Mouse (Mus musculus) kidney, embryonic 15.5 days (tissue): ENCODE measurements around the gene Cldn4. TPM values are rescaled to one million over a fixed set of nuclear protein-coding genes. Genes with fewer than 3 reads are reported as not detected.

Source experiments
- ATAC-seq: fragments of 200-750 bp; cut with Nextera tagmentation; replicated peaks from 2 replicates; pipeline ENCODE4 v1.8.0; 2017; ENCODE audit warnings: moderate TSS enrichment; ENCODE audit not compliant: low FRiP score
- H3K27ac ChIP-seq: fragments of 300-500 bp; sonication (generic); 2 replicates; pipeline ENCODE4 v1.5.1; 2015; ENCODE audit warnings: mild to moderate bottlenecking, inconsistent platforms
- H3K27me3 ChIP-seq: fragments of 300-500 bp; sonication (generic); 2 replicates; pipeline ENCODE4 v1.6.1; 2015; ENCODE audit warnings: inconsistent platforms
- H3K36me3 ChIP-seq: fragments of 300-500 bp; sonication (generic); 2 replicates; pipeline ENCODE4 v1.6.1; 2015; ENCODE audit warnings: inconsistent platforms
- H3K4me1 ChIP-seq: fragments of 300-500 bp; sonication (generic); 2 replicates; pipeline ENCODE4 v1.6.1; 2015; ENCODE audit warnings: inconsistent platforms
- H3K4me2 ChIP-seq: fragments of 300-500 bp; sonication (generic); 2 replicates; pipeline ENCODE4 v1.6.1; 2015; ENCODE audit warnings: moderate library complexity, mild to moderate bottlenecking, inconsistent platforms
- H3K4me3 ChIP-seq: fragments of 300-500 bp; sonication (generic); replicated peaks from 2 replicates; pipeline ENCODE4 v1.5.1; 2015; ENCODE audit warnings: mild to moderate bottlenecking, inconsistent platforms
- H3K9ac ChIP-seq: fragments of 300-500 bp; sonication (generic); 2 replicates; pipeline ENCODE4 v1.6.1; 2015; ENCODE audit warnings: mild to moderate bottlenecking, inconsistent platforms
- H3K9me3 ChIP-seq: fragments of 300-500 bp; sonication (generic); replicated peaks from 2 replicates; pipeline ENCODE4 v1.6.1; 2016; ENCODE audit warnings: inconsistent platforms
- WGBS: fragments of 180-500 bp; shearing (Covaris S2); methylation state at CpG from one replicate; pipeline ENCODE4 v1.1.7; 2015; ENCODE audit warnings: mixed read lengths; 5-methylcytosine and 5-hydroxymethylcytosine counted together
- polyA plus RNA-seq: library from polyadenylated mRNA; unstranded; fragments of >200 nt; fragmentation: Nextera tagmentation; extraction: Ambion mirVana; gene quantifications from 2 replicates; pipeline ENCODE4 v1.2.1, GENCODE M21; 2015

Cldn4 gene
- 39.3 and 45.6 TPM in 2 replicates for polyA plus RNA-seq

DNA sequence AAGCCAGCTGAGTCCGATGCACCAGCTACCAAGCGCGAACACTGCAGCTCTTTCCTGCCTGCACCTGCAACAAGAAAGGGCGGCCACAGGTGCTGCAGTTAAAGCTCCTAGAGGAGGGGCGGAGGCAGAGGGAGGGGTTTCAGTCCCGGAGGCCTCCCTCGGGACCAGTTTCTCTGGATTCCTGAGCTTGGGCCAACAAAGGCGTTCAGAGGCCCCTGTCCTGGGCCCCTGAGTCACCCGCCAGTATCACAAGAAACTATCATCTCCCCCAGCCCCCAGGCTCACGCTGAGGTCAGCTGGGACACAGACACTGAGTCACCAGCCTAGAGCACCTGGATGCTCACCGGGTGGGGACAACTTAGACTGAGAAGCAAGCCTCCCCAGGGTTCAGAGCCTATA lies at the start of gene Cldn4:
Gene Cldn4 (minus strand): TSS at position 78 of the 399 bp plus-strand sequence.
- Histone ChIP-seq H3K4me2 (peak within 1 kb of the TSS; percentile 49), H3K9ac (peak within 1 kb of the TSS; percentile 21), H3K27me3 (peaks cover 28% of the 10 kb centered on the region), H3K9me3 (no peaks in the 10 kb centered on the region), H3K4me3 (peak within 1 kb of the TSS; percentile 46), H3K36me3 (no peaks in the 10 kb centered on the region), H3K4me1 (peaks cover 41% of the 10 kb centered on the region), H3K27ac (peak within 1 kb of the TSS; percentile 86)
- peak; percentile 31; the same call in 1 of the 2 replicates for ATAC-seq
- 14% methylated on average over 11 of the region's 11 CpGs for WGBS

DNA sequence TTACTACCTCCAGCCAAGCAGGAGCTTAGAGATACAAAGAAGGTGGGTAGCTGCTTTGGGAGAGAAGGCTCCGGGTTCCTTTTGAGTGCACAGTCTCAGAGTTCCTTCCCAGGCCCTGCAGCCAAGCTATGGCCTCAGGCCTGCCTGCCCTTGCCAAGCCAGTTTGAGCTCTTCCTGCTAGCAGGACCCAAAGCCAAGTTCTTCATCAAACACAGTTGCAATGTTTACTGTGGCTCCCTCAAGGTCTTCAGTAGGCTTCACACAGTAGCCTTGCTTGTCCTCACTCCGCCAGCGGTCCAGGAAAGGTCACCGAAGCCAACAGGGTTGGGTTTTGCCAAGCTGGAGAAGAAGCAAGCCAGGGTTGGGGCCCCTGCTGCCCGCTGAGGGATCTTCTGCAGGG lies 45.8 kb upstream of the Cldn4 start:
- WGBS = 86% methylated on average over 5 of the region's 5 CpGs
- H3K27me3 ChIP-seq = peaks cover 24% of the 10 kb centered on the region
- H3K4me1 ChIP-seq = no peaks in the 10 kb centered on the region
- H3K4me3 ChIP-seq = no peak overlapping the region
- no peak overlapping the region for H3K4me2 ChIP-seq
- no peaks in the 10 kb centered on the region for H3K9me3 ChIP-seq
- no peak overlapping the region for H3K9ac ChIP-seq
- no peaks in the 10 kb centered on the region for H3K36me3 ChIP-seq
- peak overlapping the region; percentile 27; the same call in 1 of the 2 replicates for H3K27ac ChIP-seq
- no peak for ATAC-seq

DNA sequence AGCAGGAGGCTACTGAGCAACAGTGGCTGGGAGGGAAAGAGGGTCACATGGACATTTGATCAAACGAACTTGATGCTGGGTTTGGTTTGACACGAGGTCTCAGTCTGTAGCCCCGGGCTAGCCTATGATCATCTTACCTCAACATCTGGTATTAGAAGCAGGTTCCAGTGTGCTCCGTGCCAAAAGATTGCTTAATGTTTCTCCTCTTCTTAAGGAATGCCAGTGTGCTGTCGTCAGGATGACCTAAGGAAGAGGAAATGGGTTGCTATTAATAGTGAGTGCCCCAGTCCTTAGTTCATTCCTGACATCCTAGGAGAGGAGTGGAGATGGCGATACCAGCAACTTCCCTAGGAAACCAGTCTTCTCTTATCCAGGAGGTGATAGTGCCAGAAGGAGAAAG lies 43.0 kb upstream of the Cldn4 start:
- Histone ChIP-seq H3K4me2 (no peak overlapping the region), H3K9ac (no peak overlapping the region), H3K4me1 (peaks cover 27% of the 10 kb centered on the region), H3K36me3 (no peaks in the 10 kb centered on the region), H3K4me3 (no peak overlapping the region; the same call in 1 of the 2 replicates), H3K27me3 (peaks cover 52% of the 10 kb centered on the region), H3K27ac (no peak overlapping the region), H3K9me3 (no peaks in the 10 kb centered on the region)
- ATAC-seq = no peak
- 56% methylated on average over 6 of the region's 6 CpGs for WGBS

DNA sequence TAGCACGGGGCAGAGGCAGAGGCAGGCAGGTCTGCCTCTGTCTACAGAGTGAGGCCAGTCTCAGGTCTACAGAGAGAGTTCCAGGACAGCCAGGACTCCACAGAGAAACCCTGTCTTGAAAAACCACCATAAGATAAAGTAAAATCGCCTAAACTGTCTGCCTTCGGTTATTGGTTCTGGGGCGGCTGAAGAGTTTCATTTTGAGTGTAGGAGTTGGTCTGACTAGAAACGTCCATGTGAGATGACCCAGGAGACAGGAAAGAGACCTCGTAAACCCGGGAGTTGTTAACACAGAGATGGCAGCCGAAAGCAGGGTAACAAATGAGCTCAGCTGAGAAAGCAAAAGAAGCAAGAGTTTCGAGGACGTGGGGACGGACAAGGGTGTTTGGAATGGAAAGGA lies 42.4 kb upstream of the Cldn4 start:
- Histone ChIP-seq H3K27ac (no peak overlapping the region), H3K4me2 (peak overlapping the region; percentile 38)
- 30% methylated on average over 11 of the region's 11 CpGs for WGBS

DNA sequence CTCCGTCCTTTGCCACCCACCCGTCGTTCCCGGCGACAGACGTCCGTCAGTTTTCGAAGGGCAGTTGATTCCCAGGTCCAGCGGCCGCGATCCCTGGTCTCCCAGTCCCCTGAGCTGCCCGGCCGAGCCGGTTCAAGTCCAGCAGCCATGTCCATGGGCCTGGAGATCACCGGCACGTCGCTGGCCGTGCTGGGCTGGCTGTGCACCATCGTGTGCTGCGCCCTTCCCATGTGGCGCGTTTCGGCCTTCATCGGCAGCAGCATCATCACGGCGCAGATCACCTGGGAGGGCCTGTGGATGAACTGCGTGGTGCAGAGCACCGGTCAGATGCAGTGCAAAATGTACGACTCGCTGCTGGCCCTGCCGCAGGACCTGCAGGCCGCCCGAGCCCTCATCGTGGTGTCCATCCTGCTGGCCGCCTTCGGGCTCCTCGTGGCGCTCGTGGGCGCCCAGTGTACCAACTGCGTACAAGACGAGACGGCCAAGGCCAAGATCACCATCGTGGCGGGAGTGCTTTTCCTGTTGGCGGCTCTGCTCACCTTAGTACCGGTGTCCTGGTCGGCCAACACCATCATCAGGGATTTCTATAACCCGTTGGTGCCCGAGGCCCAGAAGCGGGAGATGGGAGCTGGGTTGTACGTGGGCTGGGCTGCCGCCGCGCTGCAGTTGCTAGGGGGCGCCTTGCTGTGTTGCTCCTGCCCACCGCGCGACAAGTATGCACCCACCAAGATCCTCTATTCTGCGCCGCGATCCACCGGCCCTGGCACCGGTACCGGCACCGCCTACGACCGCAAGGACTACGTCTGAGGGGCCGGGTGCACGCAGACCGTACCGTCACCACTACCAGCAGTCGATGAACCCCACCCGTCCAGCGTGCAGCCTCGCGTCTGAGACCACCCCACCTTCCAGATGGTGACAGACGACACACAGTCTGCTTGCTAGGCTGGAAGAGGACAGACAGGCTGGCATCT lies 39.8 kb upstream of the Cldn4 start:
- peak; percentile 23; the same call in 1 of the 2 replicates for ATAC-seq
- 3% methylated on average over 79 of the region's 79 CpGs for WGBS
- H3K36me3 ChIP-seq = no peaks in the 10 kb centered on the region
- peak overlapping the region; percentile 82 for H3K27ac ChIP-seq
- peak overlapping the region; percentile 42 for H3K4me3 ChIP-seq
- H3K4me1 ChIP-seq = peaks cover 33% of the 10 kb centered on the region
- no peaks in the 10 kb centered on the region for H3K9me3 ChIP-seq
- H3K9ac ChIP-seq = peak overlapping the region; percentile 45
- peaks cover 63% of the 10 kb centered on the region for H3K27me3 ChIP-seq
- H3K4me2 ChIP-seq = peak overlapping the region; percentile 61

More for the DNA sequence above, 42.4 kb upstream of the Cldn4 start:
- no peaks in the 10 kb centered on the region for H3K9me3 ChIP-seq
- no peak for ATAC-seq
- H3K4me1 ChIP-seq = peaks cover 29% of the 10 kb centered on the region
- no peaks in the 10 kb centered on the region for H3K36me3 ChIP-seq
- H3K27me3 ChIP-seq = peaks cover 58% of the 10 kb centered on the region
- H3K4me3 ChIP-seq = peak overlapping the region; percentile 20; the same call in 1 of the 2 replicates
- H3K9ac ChIP-seq = no peak overlapping the region

DNA sequence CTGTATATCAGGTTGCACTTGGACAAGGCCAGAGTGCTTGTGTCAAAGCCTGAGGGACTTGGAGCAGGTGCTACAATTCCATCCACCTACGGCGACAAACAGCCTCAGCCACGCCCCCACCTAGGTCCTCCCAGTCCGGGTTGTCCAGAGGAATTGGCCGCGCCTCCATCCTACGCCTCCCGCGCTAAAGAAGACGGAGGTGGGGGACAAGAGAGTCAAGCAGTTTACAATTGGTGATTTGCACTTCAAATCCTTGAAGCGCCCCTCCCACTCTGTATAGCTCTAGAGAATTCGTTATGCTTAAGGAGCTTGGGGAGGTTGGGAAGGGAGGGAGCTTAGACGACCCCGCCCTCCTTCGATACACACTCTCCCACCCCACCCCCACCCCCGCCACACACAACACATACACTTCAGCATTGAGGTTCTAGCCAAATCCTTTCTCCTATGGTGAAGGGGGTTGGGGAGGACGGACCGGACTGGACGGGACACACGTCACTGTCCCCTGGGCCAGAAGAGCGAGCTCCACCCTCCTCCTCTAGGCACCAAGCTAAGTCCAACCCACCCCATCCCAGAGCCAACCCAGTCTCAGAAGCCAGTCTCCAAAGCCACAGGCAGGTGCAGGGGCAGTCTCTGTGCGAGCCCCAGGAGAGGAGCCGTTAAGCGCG lies 39.0 kb upstream of the Cldn4 start, which contains the start of gene Cldn3:
Gene Cldn3 (plus strand): TSS at position 582 of the 665 bp plus-strand sequence.
- 1% methylated on average over 25 of the region's 25 CpGs for WGBS
- ATAC-seq = peak; percentile 90
- peak within 1 kb of the TSS; percentile 61 for H3K4me2 ChIP-seq
- no peaks in the 10 kb centered on the region for H3K36me3 ChIP-seq
- H3K4me1 ChIP-seq = peaks cover 33% of the 10 kb centered on the region
- H3K9me3 ChIP-seq = no peaks in the 10 kb centered on the region
- H3K27ac ChIP-seq = peak within 1 kb of the TSS; percentile 82
- peaks cover 63% of the 10 kb centered on the region for H3K27me3 ChIP-seq
- peak within 1 kb of the TSS; percentile 45 for H3K9ac ChIP-seq
- H3K4me3 ChIP-seq = peak within 1 kb of the TSS; percentile 42

DNA sequence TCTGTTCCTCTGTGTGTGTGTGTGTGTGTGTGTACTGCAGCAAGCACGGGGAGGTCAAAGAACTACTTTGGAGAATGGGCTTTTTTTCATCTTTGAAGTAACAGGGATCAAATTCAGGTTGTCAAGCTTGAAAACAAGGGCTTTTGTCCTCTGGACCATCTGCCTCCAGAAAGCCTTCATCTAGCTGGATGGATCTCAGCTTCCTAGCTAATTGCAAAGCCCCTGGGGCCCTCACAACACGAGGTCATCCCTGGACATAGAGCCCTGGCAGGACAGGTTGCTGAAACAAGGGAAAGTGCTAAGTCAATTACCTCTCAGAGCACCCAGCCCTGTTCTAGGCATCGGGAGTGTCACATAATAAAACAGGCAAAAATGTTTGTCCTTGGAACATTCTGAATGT lies 37.0 kb upstream of the Cldn4 start:
- Histone ChIP-seq H3K27ac (no peak overlapping the region), H3K27me3 (peaks cover 49% of the 10 kb centered on the region), H3K9me3 (no peaks in the 10 kb centered on the region), H3K4me3 (no peak overlapping the region), H3K4me1 (peaks cover 33% of the 10 kb centered on the region), H3K4me2 (no peak overlapping the region), H3K36me3 (no peaks in the 10 kb centered on the region), H3K9ac (no peak overlapping the region)
- no peak for ATAC-seq
- 14% methylated on average over 3 of the region's 3 CpGs for WGBS

DNA sequence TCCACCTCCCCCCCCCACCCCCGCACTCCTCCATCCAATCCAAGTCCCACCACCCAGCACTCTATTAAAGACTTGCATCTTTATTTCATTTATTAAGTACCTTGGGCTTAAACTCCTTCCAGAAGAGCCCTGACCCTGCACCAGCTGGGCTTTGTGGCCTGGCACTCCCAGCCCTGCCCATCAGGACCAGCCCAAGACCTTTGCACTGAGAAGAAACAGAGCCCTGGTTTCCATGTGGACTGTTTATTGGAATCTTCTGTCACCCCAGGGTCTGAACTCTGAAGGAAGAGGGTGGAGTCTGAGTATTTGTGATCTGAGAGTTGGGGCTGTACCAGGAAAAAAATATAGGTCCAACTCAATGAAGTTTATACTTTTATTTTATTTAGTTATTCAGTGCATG lies 36.4 kb upstream of the Cldn4 start:
- Histone ChIP-seq H3K9me3 (no peaks in the 10 kb centered on the region), H3K9ac (no peak overlapping the region), H3K4me2 (no peak overlapping the region), H3K4me1 (peaks cover 33% of the 10 kb centered on the region), H3K36me3 (no peaks in the 10 kb centered on the region), H3K4me3 (no peak overlapping the region), H3K27me3 (peaks cover 44% of the 10 kb centered on the region), H3K27ac (no peak overlapping the region)
- ATAC-seq = no peak
- WGBS = 93% methylated on average over 1 of the region's 1 CpGs

DNA sequence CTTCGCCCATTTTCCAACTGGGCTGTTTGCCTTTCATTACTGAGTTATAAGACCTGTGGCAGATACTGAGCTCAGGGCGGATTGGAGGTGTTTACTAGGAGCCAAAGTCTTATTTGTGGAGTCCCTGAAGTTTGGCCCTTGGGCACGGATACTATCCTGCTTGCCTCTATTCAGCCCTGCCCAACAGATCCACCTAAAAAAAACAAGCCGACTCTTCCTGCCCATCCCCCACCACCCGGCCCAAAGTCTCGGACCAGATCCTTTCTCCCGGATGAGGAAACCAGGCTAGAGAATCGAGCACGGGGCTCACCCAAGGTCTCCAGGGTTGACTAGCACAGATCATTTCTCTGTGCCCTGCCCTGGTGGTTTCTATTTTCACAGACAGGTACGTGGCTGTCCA lies 34.4 kb upstream of the Cldn4 start:
- H3K4me2 ChIP-seq = no peak overlapping the region
- peaks cover 25% of the 10 kb centered on the region for H3K27me3 ChIP-seq
- no peak for ATAC-seq
- H3K9me3 ChIP-seq = no peaks in the 10 kb centered on the region
- no peak overlapping the region for H3K9ac ChIP-seq
- no peak overlapping the region for H3K4me3 ChIP-seq
- no peaks in the 10 kb centered on the region for H3K36me3 ChIP-seq
- peaks cover 20% of the 10 kb centered on the region for H3K4me1 ChIP-seq
- WGBS = 63% methylated on average over 10 of the region's 10 CpGs
- no peak overlapping the region for H3K27ac ChIP-seq

DNA sequence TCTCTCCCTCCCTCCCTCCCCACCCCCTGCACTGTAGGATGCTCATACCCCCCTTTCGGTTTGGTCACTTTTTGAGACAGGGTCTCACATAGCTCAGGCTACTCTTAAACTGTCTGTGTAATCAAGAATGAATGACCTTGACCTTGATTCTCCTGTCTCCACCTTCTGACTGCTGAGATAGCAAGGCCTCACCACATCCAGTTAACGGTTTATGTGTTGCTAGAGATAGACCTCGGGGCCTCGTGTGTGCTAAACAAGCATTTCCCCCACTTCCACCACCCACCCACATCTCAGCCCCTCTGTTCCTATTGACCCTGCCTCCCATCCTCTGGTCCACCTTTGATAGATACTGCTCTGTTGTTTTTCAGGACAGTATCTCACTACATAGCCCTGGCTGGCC lies 31.1 kb upstream of the Cldn4 start:
- no peak overlapping the region for H3K9ac ChIP-seq
- H3K9me3 ChIP-seq = no peaks in the 10 kb centered on the region
- no peaks in the 10 kb centered on the region for H3K4me1 ChIP-seq
- H3K27me3 ChIP-seq = no peaks in the 10 kb centered on the region
- WGBS = 85% methylated on average over 4 of the region's 4 CpGs
- no peak for ATAC-seq
- no peaks in the 10 kb centered on the region for H3K36me3 ChIP-seq
- no peak overlapping the region for H3K4me2 ChIP-seq
- no peak overlapping the region for H3K4me3 ChIP-seq
- no peak overlapping the region for H3K27ac ChIP-seq

DNA sequence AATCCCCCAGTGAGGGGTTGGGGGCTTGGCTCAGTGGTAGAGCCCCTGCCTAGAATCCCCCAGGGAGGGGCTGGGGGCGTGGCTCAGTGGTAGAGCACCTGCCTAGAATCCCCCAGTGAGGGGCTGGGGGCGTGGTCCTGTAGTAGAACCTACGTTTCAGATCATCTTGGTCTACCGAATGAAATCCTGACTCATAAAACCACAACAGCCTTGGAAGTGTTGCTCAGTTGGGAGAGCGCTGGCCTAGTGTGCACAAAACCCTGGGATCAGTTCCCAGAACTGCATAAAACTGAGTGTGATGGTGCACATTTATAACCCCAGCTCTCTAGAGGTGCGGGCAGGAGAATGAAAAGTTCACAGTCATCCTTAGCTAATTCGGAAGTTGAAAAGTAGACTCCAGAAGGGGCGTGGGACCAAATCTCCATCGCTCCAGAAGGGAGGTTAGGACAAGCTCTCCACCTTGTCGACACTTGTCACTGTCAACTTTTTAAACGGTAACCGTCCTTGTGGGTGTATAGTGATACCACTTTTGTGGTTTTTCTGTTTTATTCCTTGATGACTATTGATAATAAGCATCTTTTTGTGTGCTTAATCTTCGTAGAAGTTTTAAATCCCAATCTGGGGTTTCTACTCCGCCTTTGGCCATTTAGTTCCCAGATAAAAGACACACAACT lies 30.0 kb upstream of the Cldn4 start:
- H3K27ac ChIP-seq = no peak overlapping the region
- H3K4me1 ChIP-seq = no peaks in the 10 kb centered on the region
- no peaks in the 10 kb centered on the region for H3K36me3 ChIP-seq
- H3K9me3 ChIP-seq = no peaks in the 10 kb centered on the region
- no peak overlapping the region for H3K4me3 ChIP-seq
- H3K4me2 ChIP-seq = no peak overlapping the region
- no peaks in the 10 kb centered on the region for H3K27me3 ChIP-seq
- no peak for ATAC-seq
- 87% methylated on average over 14 of the region's 14 CpGs for WGBS
- H3K9ac ChIP-seq = no peak overlapping the region
